ENCODE assay signal across 23 mouse cellular contexts in genomic region chr13:59363428-59363827, GRCm38 (mm10).
A peak's percentile ranks its signal among the peaks of the same experiment; 100 is the strongest.
DNase-seq lines count a peak whose midpoint lies in the region; ATAC-seq and TF ChIP-seq lines count a peak whose summit lies in the region.
"Had no signal": no experiment of that assay in that cellular context is flagged by ENCODE, and none has a peak within 500 bp of the region (broad histone marks: within the 10 kb centered on the region; RNA-seq: fewer than 3 reads in every experiment).

No protein-coding gene starts in this region.

- no peaks in the 10 kb centered on the region for H3K9me3 ChIP-seq in forebrain, postnatal 0 days (ENCODE audit: low read length)
- H3K9me3 ChIP-seq in forebrain, embryonic 16.5 days (ENCODE audit: control insufficient read depth, low read length) = no peaks in the 10 kb centered on the region
- peaks cover 5% of the 10 kb centered on the region; the same call in 1 of the 2 replicates for H3K9me3 ChIP-seq in E14TG2a.4 (ENCODE audit: low read length)
- H3K9me3 ChIP-seq: forebrain, embryonic 12.5 days; heart, embryonic 10.5 days; hindbrain, embryonic 12.5 days; lung, embryonic 15.5 days; midbrain, embryonic 12.5 days; neural tube, embryonic 15.5 days had no signal

- H3K4me3 ChIP-seq in forebrain, postnatal 0 days (ENCODE audit: low read depth, low read length) = no peak overlapping the region
- no peak overlapping the region for H3K4me3 ChIP-seq in forebrain, embryonic 16.5 days (replicated peaks; ENCODE audit: low read length)
- H3K4me3 ChIP-seq in E14TG2a.4 (replicated peaks; ENCODE audit: low read length) = no peak overlapping the region
- H3K4me3 ChIP-seq: forebrain, embryonic 12.5 days; heart, embryonic 10.5 days; hindbrain, embryonic 12.5 days; lung, embryonic 15.5 days; midbrain, embryonic 12.5 days; myocyte; neural tube, embryonic 15.5 days had no signal

- H3K36me3 ChIP-seq in forebrain, postnatal 0 days (ENCODE audit: insufficient read depth) = no peaks in the 10 kb centered on the region
- no peaks in the 10 kb centered on the region for H3K36me3 ChIP-seq in forebrain, embryonic 16.5 days (ENCODE audit: control insufficient read depth, insufficient read depth)
- H3K36me3 ChIP-seq in E14TG2a.4 (ENCODE audit: insufficient read depth, low read length) = no peaks in the 10 kb centered on the region
- H3K36me3 ChIP-seq: forebrain, embryonic 12.5 days; heart, embryonic 10.5 days; hindbrain, embryonic 12.5 days; lung, embryonic 15.5 days; midbrain, embryonic 12.5 days; neural tube, embryonic 15.5 days had no signal

- peak; percentile 35; the same call in 1 of the 2 replicates for TF ChIP-seq CTCF in forebrain, postnatal 0 days (IDR thresholded peaks at IDR 0.05; ENCODE audit: low read depth)
- 0 out of 2 replicates have a peak, but pooled peaks have one; percentile 8 for TF ChIP-seq CTCF in E14TG2a.4 (conservative IDR thresholded peaks at IDR 0.05; ENCODE audit: low read length)

- no peak overlapping the region for H3K27ac ChIP-seq in forebrain, postnatal 0 days (ENCODE audit: low read depth, low read length)
- no peak overlapping the region for H3K27ac ChIP-seq in forebrain, embryonic 16.5 days (ENCODE audit: low read length)
- H3K27ac ChIP-seq: forebrain, embryonic 12.5 days; heart, embryonic 10.5 days; hindbrain, embryonic 12.5 days; liver, embryonic 14.5 days; lung, embryonic 15.5 days; midbrain, embryonic 12.5 days; neural tube, embryonic 15.5 days had no signal

- no peak overlapping the region for H3K9ac ChIP-seq in forebrain, postnatal 0 days
- H3K9ac ChIP-seq in forebrain, embryonic 16.5 days (replicated peaks; ENCODE audit: low read depth, low read length) = no peak overlapping the region
- H3K9ac ChIP-seq: forebrain, embryonic 12.5 days; hindbrain, embryonic 12.5 days; liver, embryonic 14.5 days; lung, embryonic 15.5 days; midbrain, embryonic 12.5 days; neural tube, embryonic 15.5 days had no signal

- ATAC-seq in forebrain, postnatal 0 days = 0 out of 2 replicates have a peak, but pooled peaks have one; percentile 26
- no peak for ATAC-seq in forebrain, embryonic 16.5 days
- ATAC-seq: CD4-positive, CD25-positive, alpha-beta regulatory T cell, adult 4 months; inflammation-experienced regulatory T-cells, adult 6 months had no signal

- WGBS in forebrain, postnatal 0 days = 48% methylated on average over 10 of the region's 10 CpGs
- WGBS in forebrain, embryonic 16.5 days = 48% methylated on average over 10 of the region's 10 CpGs

- no peaks in the 10 kb centered on the region for H3K27me3 ChIP-seq in forebrain, postnatal 0 days (ENCODE audit: insufficient read depth, low read length)
- H3K27me3 ChIP-seq in forebrain, embryonic 16.5 days (replicated peaks; ENCODE audit: control insufficient read depth, insufficient read depth, low read length) = no peaks in the 10 kb centered on the region
- H3K27me3 ChIP-seq in E14TG2a.4 (ENCODE audit: insufficient read depth, low read length) = peaks cover 10% of the 10 kb centered on the region; the same call in 1 of the 2 replicates
- H3K27me3 ChIP-seq: forebrain, embryonic 12.5 days; hindbrain, embryonic 12.5 days; lung, embryonic 15.5 days; midbrain, embryonic 12.5 days; neural tube, embryonic 15.5 days had no signal

- peak; percentile 38 for DNase-seq in forebrain, postnatal 0 days
- DNase-seq in left cerebral cortex, postnatal 4 days = peak; percentile 25
- no peak for DNase-seq in left cerebral cortex, adult 9 months (ENCODE audit: low spot score in 2 of 2)
- DNase-seq in ZHBTc4 (ENCODE audit: low read depth, low spot score) = peak; percentile 67
- DNase-seq in lung, postnatal 14 days = no peak
- DNase-seq in urinary bladder, postnatal 4 days (ENCODE audit: low spot score in 2 of 2) = no peak
- DNase-seq: adrenal gland, adult 8-10 months; cerebellum, adult 9-11 months; kidney, adult 8-10 months; kidney, postnatal 14 days; thymus, adult 2 months had no signal

- no peaks in the 10 kb centered on the region for H3K4me1 ChIP-seq in forebrain, postnatal 0 days (ENCODE audit: insufficient read depth)
- H3K4me1 ChIP-seq in forebrain, embryonic 16.5 days (replicated peaks; ENCODE audit: control insufficient read depth, insufficient read depth, low read length) = no peaks in the 10 kb centered on the region
- H3K4me1 ChIP-seq in E14TG2a.4 (replicated peaks; ENCODE audit: low read depth, low read length) = 0 out of 2 replicates have a peak, but pooled peaks cover 3% of the 10 kb centered on the region
- H3K4me1 ChIP-seq: forebrain, embryonic 12.5 days; lung, embryonic 15.5 days; midbrain, embryonic 12.5 days had no signal

- intact Hi-C loops in left cerebral cortex, postnatal 4 days (cut with DNase I) = no loop called here

- H3K4me2 ChIP-seq in forebrain, postnatal 0 days (ENCODE audit: low read depth) = no peak overlapping the region
- H3K4me2 ChIP-seq in forebrain, embryonic 16.5 days (ENCODE audit: low read length) = no peak overlapping the region
- H3K4me2 ChIP-seq: forebrain, embryonic 12.5 days; hindbrain, embryonic 12.5 days; lung, embryonic 15.5 days; midbrain, embryonic 12.5 days; neural tube, embryonic 15.5 days had no signal

Comparison
In these comparisons a context has a peak if more than half of its experiments do, and no peak if none do; other contexts are left out.
1. DNase-seq: peak in forebrain, postnatal 0 days (single experiment), left cerebral cortex, postnatal 4 days (single experiment) and ZHBTc4 (single experiment); none in left cerebral cortex, adult 9 months (0 of 2), lung, postnatal 14 days (single experiment) and urinary bladder, postnatal 4 days (0 of 2).